Mouse (Mus musculus) forebrain, embryonic 10.5 days (tissue): ENCODE results near the gene Cdipt. TPM values are rescaled to one million over a fixed set of nuclear protein-coding genes. Genes with fewer than 3 reads are reported as not detected.

ENCODE experiments used
- DNase-seq: peaks from one replicate; pipeline ENCODE4 v3.0.0-alpha.2; 2017; ENCODE audit warnings: low spot score; ENCODE audit errors: extremely low spot score
- H3K27ac ChIP-seq: fragments of 300-500 bp; sonication (generic); 2 replicates; pipeline ENCODE4 v1.5.1; 2016; ENCODE audit warnings: mild to moderate bottlenecking
- H3K27me3 ChIP-seq: fragments of 300-500 bp; sonication (generic); 2 replicates; pipeline ENCODE4 v1.6.1; 2016; ENCODE audit warnings: mild to moderate bottlenecking; ENCODE audit not compliant: poor library complexity, severe bottlenecking
- H3K36me3 ChIP-seq: fragments of 300-500 bp; sonication (generic); replicated peaks from 2 replicates; pipeline ENCODE4 v1.6.1; 2016; ENCODE audit warnings: mild to moderate bottlenecking, moderate library complexity
- H3K4me1 ChIP-seq: fragments of 300-500 bp; sonication (generic); 2 replicates; pipeline ENCODE4 v1.6.1; 2016
- H3K4me3 ChIP-seq: fragments of 300-500 bp; sonication (generic); 2 replicates; pipeline ENCODE4 v1.5.1; 2016; ENCODE audit warnings: mild to moderate bottlenecking, moderate library complexity
- H3K9me3 ChIP-seq: fragments of 300-500 bp; sonication (generic); 2 replicates; pipeline ENCODE4 v1.6.1; 2016; ENCODE audit warnings: mild to moderate bottlenecking, moderate library complexity
- WGBS: fragments of 180-500 bp; shearing (Covaris S2); methylation state at CpG from one replicate; pipeline ENCODE4 v1.1.7; 2016; 5-methylcytosine and 5-hydroxymethylcytosine counted together
- polyA plus RNA-seq: library from polyadenylated mRNA; unstranded; fragments of >200 nt; fragmentation: Nextera tagmentation; extraction: Ambion mirVana; gene quantifications from 2 replicates; pipeline ENCODE4 v1.2.1, GENCODE M21; 2016

The Cdipt gene
- polyA plus RNA-seq, 1 experiment from 2014 or later = 85.7 TPM

- Histone ChIP-seq H3K4me3 (peak within 1 kb of the TSS; percentile 92), H3K27me3 (no peaks in the 10 kb centered on the region), H3K27ac (peak within 1 kb of the TSS; percentile 100), H3K9me3 (no peaks in the 10 kb centered on the region), H3K36me3 (peaks cover 43% of the 10 kb centered on the region), H3K4me1 (peaks cover 79% of the 10 kb centered on the region)
- peak; percentile 99 for DNase-seq
- 5% methylated on average over 39 of the region's 39 CpGs for WGBS
Measured at GRCm38 (mm10) chr7:127016971-127017949, 41.5 kb downstream of the Cdipt start, which contains the start of gene Pagr1a. Pagr1a (minus strand) TSS chr7:127017352.

- Histone ChIP-seq H3K4me3 (peak overlapping the region; percentile 76; the same call in 1 of the 2 replicates), H3K27me3 (no peaks in the 10 kb centered on the region), H3K36me3 (peaks cover 43% of the 10 kb centered on the region), H3K27ac (peak overlapping the region; percentile 100), H3K4me1 (peaks cover 86% of the 10 kb centered on the region), H3K9me3 (no peaks in the 10 kb centered on the region)
- no peak for DNase-seq
- 70% methylated on average over 6 of the region's 6 CpGs for WGBS
Measured at GRCm38 (mm10) chr7:127017950-127018345, 42.2 kb downstream of the Cdipt start.

- Histone ChIP-seq H3K27ac (peak overlapping the region; percentile 100), H3K4me3 (peak overlapping the region; percentile 92; the same call in 1 of the 2 replicates), H3K9me3 (no peaks in the 10 kb centered on the region), H3K27me3 (no peaks in the 10 kb centered on the region), H3K36me3 (peaks cover 43% of the 10 kb centered on the region), H3K4me1 (peaks cover 93% of the 10 kb centered on the region)
- 90% methylated on average over 15 of the region's 15 CpGs for WGBS
- DNase-seq = no peak
Measured at GRCm38 (mm10) chr7:127018416-127019305, 42.9 kb downstream of the Cdipt start.

- Histone ChIP-seq H3K27me3 (no peaks in the 10 kb centered on the region), H3K27ac (peak overlapping the region; percentile 100), H3K4me3 (peak overlapping the region; percentile 92), H3K9me3 (no peaks in the 10 kb centered on the region), H3K4me1 (peaks cover 96% of the 10 kb centered on the region), H3K36me3 (peaks cover 43% of the 10 kb centered on the region)
- 83% methylated on average over 14 of the region's 14 CpGs for WGBS
- DNase-seq = no peak
Measured at GRCm38 (mm10) chr7:127019306-127019960, 43.7 kb downstream of the Cdipt start.

GRCm38 (mm10) chr7:127020031-127020430, 44.3 kb downstream of the Cdipt start:
- DNase-seq = no peak
- Histone ChIP-seq H3K27ac (peak overlapping the region; percentile 100), H3K4me1 (peaks cover 96% of the 10 kb centered on the region), H3K36me3 (peaks cover 43% of the 10 kb centered on the region), H3K4me3 (peak overlapping the region; percentile 92), H3K9me3 (no peaks in the 10 kb centered on the region), H3K27me3 (no peaks in the 10 kb centered on the region)
- WGBS = 67% methylated on average over 3 of the region's 3 CpGs

- peaks cover 95% of the 10 kb centered on the region for H3K4me1 ChIP-seq
Measured at GRCm38 (mm10) chr7:127020491-127020890, 44.8 kb downstream of the Cdipt start.

GRCm38 (mm10) chr7:127020901-127021562, 45.3 kb downstream of the Cdipt start, which contains the start of the genes Gm42742 and Prrt2:
Gm42742 (minus strand) TSS chr7:127021097.
Prrt2 (minus strand) TSS chr7:127021211.
- 1% methylated on average over 37 of the region's 37 CpGs for WGBS
- peak; percentile 73 for DNase-seq
- Histone ChIP-seq H3K36me3 (peaks cover 42% of the 10 kb centered on the region), H3K27me3 (no peaks in the 10 kb centered on the region), H3K4me1 (peaks cover 90% of the 10 kb centered on the region), H3K4me3 (peak within 1 kb of the TSS; percentile 92), H3K9me3 (no peaks in the 10 kb centered on the region), H3K27ac (peak within 1 kb of the TSS; percentile 100)

More at GRCm38 (mm10) chr7:127020491-127020890, 44.8 kb downstream of the Cdipt start:
- H3K27me3 ChIP-seq = no peaks in the 10 kb centered on the region
- peak overlapping the region; percentile 92 for H3K4me3 ChIP-seq
- no peak for DNase-seq
- peak overlapping the region; percentile 100 for H3K27ac ChIP-seq
- WGBS = 45% methylated on average over 5 of the region's 5 CpGs
- no peaks in the 10 kb centered on the region for H3K9me3 ChIP-seq
- H3K36me3 ChIP-seq = peaks cover 43% of the 10 kb centered on the region

- Histone ChIP-seq H3K36me3 (peaks cover 42% of the 10 kb centered on the region), H3K9me3 (no peaks in the 10 kb centered on the region), H3K4me1 (peaks cover 83% of the 10 kb centered on the region), H3K27me3 (no peaks in the 10 kb centered on the region), H3K4me3 (peak overlapping the region; percentile 92), H3K27ac (peak overlapping the region; percentile 100)
- WGBS = 46% methylated on average over 5 of the region's 5 CpGs
- DNase-seq = no peak
Measured at GRCm38 (mm10) chr7:127021563-127022527, 46.1 kb downstream of the Cdipt start.

- 85% methylated on average over 7 of the region's 7 CpGs for WGBS
Measured at GRCm38 (mm10) chr7:127022528-127023271, 47.0 kb downstream of the Cdipt start.

GRCm38 (mm10) chr7:127023272-127023691, 47.6 kb downstream of the Cdipt start:
- Histone ChIP-seq H3K27ac (peak overlapping the region; percentile 100), H3K9me3 (no peaks in the 10 kb centered on the region), H3K4me3 (peak overlapping the region; percentile 92), H3K36me3 (peaks cover 52% of the 10 kb centered on the region), H3K4me1 (peaks cover 80% of the 10 kb centered on the region), H3K27me3 (no peaks in the 10 kb centered on the region)
- 80% methylated on average over 13 of the region's 13 CpGs for WGBS
- DNase-seq = no peak

More at GRCm38 (mm10) chr7:127022528-127023271, 47.0 kb downstream of the Cdipt start:
- Histone ChIP-seq H3K27me3 (no peaks in the 10 kb centered on the region), H3K36me3 (peaks cover 46% of the 10 kb centered on the region), H3K27ac (peak overlapping the region; percentile 100), H3K9me3 (no peaks in the 10 kb centered on the region), H3K4me1 (peaks cover 80% of the 10 kb centered on the region), H3K4me3 (peak overlapping the region; percentile 92)
- no peak for DNase-seq
